Mouse (Mus musculus): Measurements from ENCODE around the gene Fam120c.
A peak's percentile ranks its signal among the peaks of the same experiment; 100 is the strongest.

Fam120c gene

DNA sequence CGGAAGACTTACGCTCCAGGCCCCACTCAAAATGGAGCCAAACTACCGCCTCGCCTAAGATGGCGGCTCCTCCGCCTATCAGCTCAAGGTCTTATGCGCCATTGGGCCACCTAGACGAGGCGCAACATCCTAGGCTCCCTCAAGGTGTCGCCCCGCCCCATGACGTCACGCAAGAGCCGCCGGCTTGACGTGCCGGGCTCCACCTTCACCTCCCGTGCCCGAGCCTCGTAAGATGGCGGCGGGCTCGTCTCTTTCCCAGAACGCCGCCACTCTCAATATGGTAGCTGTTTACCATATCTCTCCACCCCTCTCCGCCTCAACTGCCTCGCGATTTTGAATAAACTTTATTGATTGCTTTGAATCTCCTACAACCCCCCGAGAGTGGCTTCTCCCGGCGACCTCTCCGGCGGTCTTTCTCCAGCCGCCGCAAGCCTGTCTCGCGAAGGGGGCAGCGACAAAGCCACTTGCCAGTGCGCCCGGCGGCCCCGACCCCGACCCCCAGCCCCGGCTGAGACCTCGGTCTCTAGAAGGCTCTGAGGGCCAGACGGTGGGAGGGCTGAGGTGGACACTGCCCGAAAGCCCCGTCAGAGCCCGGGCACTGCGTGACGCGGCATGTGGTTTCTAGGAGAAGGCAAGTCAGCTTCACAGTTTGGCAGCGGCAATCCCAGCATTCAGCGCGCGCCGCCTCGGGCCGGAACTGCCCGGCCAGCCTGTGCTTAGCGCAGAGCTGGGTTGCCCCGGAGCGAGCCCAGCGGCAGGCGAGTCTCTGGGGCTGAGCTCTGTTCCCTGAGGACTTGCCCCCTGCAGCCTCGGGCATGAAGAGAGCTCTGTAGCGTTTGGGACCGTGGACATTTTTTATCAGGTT is 176.7 kb downstream of the Fam120c start, which contains the start of gene Phf8:
TSS of gene Phf8 (plus strand) at position 215 of the 865 bp plus-strand sequence.
- peak; percentile 92 for DNase-seq (ENCODE audit: low read depth, low spot score)

Data from brain, embryonic 18.5 days (tissue).